Mouse (Mus musculus): ENCODE results near the gene Lrp8. TPM values are rescaled to one million over a fixed set of nuclear protein-coding genes. Genes with fewer than 3 reads are reported as not detected.

Gene Lrp8
- polyA plus RNA-seq, 1 experiment from 2014 or later, result 4.1 TPM

DNA sequence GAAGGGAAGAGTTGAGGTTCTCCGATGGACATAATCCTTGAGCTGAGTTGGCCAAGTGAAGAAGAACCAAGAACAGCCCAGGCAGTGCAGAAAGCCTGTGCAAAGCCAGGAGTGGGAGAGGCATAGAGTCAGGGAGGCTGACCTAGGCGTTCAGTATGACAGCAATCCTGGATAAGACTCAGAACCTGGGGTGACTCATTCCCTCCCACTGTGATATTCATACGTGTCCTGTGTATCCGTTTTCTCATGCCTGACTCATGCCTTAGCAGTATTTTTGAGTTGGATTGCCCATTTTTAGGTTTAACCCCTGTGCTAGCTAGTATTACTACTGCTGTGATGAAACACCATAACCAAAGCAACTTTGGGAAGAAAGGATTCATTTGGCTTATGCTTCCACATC lies 62.8 kb downstream of the Lrp8 start:
- H3K4me3 ChIP-seq (ENCODE audit: low read depth, low read length), result no peak overlapping the region
- WGBS, result 87% methylated on average over 4 of the region's 4 CpGs
- ATAC-seq (ENCODE audit: low read depth) (no peak), DNase-seq (ENCODE audit: low spot score) (no peak)
- no peaks in the 10 kb centered on the region for H3K4me1 ChIP-seq (ENCODE audit: control insufficient read depth, insufficient read depth, low read length)
- H3K27me3 ChIP-seq (replicated peaks; ENCODE audit: control insufficient read depth, insufficient read depth, low read length), result no peaks in the 10 kb centered on the region
- H3K4me2 ChIP-seq (ENCODE audit: low read depth, low read length), result no peak overlapping the region
- H3K27ac ChIP-seq (replicated peaks; ENCODE audit: low read depth, low read length), result no peak overlapping the region
- no peaks in the 10 kb centered on the region for H3K9me3 ChIP-seq (ENCODE audit: control insufficient read depth, low read length)
- H3K36me3 ChIP-seq (ENCODE audit: control insufficient read depth, insufficient read depth, low read length), result no peaks in the 10 kb centered on the region
- no peak overlapping the region for H3K9ac ChIP-seq (ENCODE audit: low read depth, low read length)

- Histone ChIP-seq H3K27me3 (replicated peaks; ENCODE audit: control insufficient read depth, insufficient read depth, low read length) (no peaks in the 10 kb centered on the region), H3K27ac (replicated peaks; ENCODE audit: low read depth, low read length) (peak within 1 kb of the TSS; percentile 79), H3K36me3 (ENCODE audit: control insufficient read depth, insufficient read depth, low read length) (peaks cover 30% of the 10 kb centered on the region), H3K4me2 (ENCODE audit: low read depth, low read length) (peak within 1 kb of the TSS; percentile 66), H3K9ac (ENCODE audit: low read depth, low read length) (peak within 1 kb of the TSS; percentile 84), H3K9me3 (ENCODE audit: control insufficient read depth, low read length) (no peaks in the 10 kb centered on the region), H3K4me1 (ENCODE audit: control insufficient read depth, insufficient read depth, low read length) (peaks cover 4% of the 10 kb centered on the region), H3K4me3 (ENCODE audit: low read depth, low read length) (peak within 1 kb of the TSS; percentile 60)
- 3% methylated on average over 47 of the region's 48 CpGs for WGBS
- DNase-seq (ENCODE audit: low spot score) (peak; percentile 99), ATAC-seq (ENCODE audit: low read depth) (peak; percentile 96)
Measured at GRCm38 (mm10) chr4:107879254-107880050, 77.4 kb downstream of the Lrp8 start, which contains the start of gene Magoh. Magoh (plus strand) TSS chr4:107879755.

- H3K4me1 ChIP-seq (ENCODE audit: control insufficient read depth, insufficient read depth, low read length), result peaks cover 4% of the 10 kb centered on the region
- H3K4me3 ChIP-seq (ENCODE audit: low read depth, low read length), result no peak overlapping the region
- H3K9ac ChIP-seq (ENCODE audit: low read depth, low read length), result no peak overlapping the region
- WGBS, result 95% methylated on average over 1 of the region's 1 CpGs
- H3K9me3 ChIP-seq (ENCODE audit: control insufficient read depth, low read length), result no peaks in the 10 kb centered on the region
- DNase-seq (ENCODE audit: low spot score) (no peak), ATAC-seq (ENCODE audit: low read depth) (no peak)
- H3K4me2 ChIP-seq (ENCODE audit: low read depth, low read length), result no peak overlapping the region
- H3K27me3 ChIP-seq (replicated peaks; ENCODE audit: control insufficient read depth, insufficient read depth, low read length), result no peaks in the 10 kb centered on the region
- H3K27ac ChIP-seq (replicated peaks; ENCODE audit: low read depth, low read length), result no peak overlapping the region
- H3K36me3 ChIP-seq (ENCODE audit: control insufficient read depth, insufficient read depth, low read length), result peaks cover 52% of the 10 kb centered on the region
Measured at GRCm38 (mm10) chr4:107881631-107882030, 79.6 kb downstream of the Lrp8 start.

- Histone ChIP-seq H3K4me1 (ENCODE audit: control insufficient read depth, insufficient read depth, low read length) (peaks cover 9% of the 10 kb centered on the region), H3K27me3 (replicated peaks; ENCODE audit: control insufficient read depth, insufficient read depth, low read length) (no peaks in the 10 kb centered on the region), H3K27ac (replicated peaks; ENCODE audit: low read depth, low read length) (no peak overlapping the region), H3K9ac (ENCODE audit: low read depth, low read length) (no peak overlapping the region), H3K9me3 (ENCODE audit: control insufficient read depth, low read length) (no peaks in the 10 kb centered on the region), H3K36me3 (ENCODE audit: control insufficient read depth, insufficient read depth, low read length) (peaks cover 62% of the 10 kb centered on the region), H3K4me2 (ENCODE audit: low read depth, low read length) (no peak overlapping the region), H3K4me3 (ENCODE audit: low read depth, low read length) (no peak overlapping the region)
- DNase-seq (ENCODE audit: low spot score) (no peak), ATAC-seq (ENCODE audit: low read depth) (no peak)
- WGBS, result 77% methylated on average over 7 of the region's 7 CpGs
Measured at GRCm38 (mm10) chr4:107886371-107886770, 84.3 kb downstream of the Lrp8 start.

DNA sequence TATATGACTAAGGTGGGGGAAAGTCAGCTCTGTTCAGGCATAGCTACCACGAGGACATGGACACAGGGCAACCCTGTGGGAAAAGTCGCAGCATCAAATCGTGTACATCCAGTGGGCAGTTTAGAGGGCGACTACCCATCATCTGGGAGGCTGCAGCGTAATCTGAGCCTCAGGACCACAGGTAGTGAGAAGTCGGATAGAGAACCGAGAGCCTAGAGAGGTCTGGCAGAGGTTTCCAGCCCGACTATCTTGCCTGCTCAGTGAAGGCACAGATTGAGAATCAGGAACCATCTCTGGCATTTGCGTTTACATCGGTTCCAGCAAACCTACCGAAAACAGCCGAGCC lies 87.3 kb downstream of the Lrp8 start:
- Histone ChIP-seq H3K27me3 (replicated peaks; ENCODE audit: control insufficient read depth, insufficient read depth, low read length) (no peaks in the 10 kb centered on the region), H3K36me3 (ENCODE audit: control insufficient read depth, insufficient read depth, low read length) (peaks cover 58% of the 10 kb centered on the region), H3K27ac (replicated peaks; ENCODE audit: low read depth, low read length) (peak overlapping the region; percentile 91), H3K4me3 (ENCODE audit: low read depth, low read length) (peak overlapping the region; percentile 58), H3K9ac (ENCODE audit: low read depth, low read length) (peak overlapping the region; percentile 71), H3K4me1 (ENCODE audit: control insufficient read depth, insufficient read depth, low read length) (peaks cover 9% of the 10 kb centered on the region), H3K9me3 (ENCODE audit: control insufficient read depth, low read length) (no peaks in the 10 kb centered on the region), H3K4me2 (ENCODE audit: low read depth, low read length) (peak overlapping the region; percentile 85)
- peak; percentile 34 for ATAC-seq (ENCODE audit: low read depth)
- WGBS, result 2% methylated on average over 12 of the region's 12 CpGs
- no peak for DNase-seq (ENCODE audit: low spot score)

DNA sequence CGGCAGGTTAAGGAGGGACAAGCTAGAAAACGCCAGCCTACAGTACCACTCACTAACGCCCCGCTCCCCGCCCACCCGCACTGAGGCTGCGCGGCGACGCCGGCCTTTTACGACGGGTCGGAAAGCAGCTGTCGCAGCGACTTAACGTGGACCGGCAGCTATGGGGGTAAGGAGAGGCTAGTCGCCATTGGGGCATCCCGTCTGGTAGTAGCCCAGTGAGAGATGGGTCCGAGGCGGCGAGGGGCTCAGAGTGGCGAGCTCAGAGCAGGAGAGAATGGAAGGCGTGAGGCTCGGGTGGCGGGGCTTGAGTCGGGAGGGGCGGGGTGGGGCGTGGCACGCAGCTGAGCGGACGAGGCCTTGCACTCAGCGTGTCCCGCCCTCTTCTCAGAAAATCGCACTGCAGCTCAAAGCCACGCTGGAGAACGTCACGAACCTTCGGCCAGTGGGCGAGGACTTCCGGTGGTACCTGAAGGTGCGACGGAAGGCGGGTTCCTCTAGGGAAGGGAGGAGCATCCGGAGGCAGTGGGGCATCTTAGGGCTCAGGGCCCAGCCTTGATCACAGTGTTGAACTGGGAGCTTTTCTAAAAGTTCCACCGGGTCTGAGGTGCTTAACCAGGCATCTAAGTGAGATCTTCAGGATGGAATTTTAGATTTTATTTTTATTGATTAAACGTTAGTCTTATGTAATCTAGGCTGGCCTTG lies 87.8 kb downstream of the Lrp8 start, which contains the start of gene 0610037L13Rik:
TSS of gene 0610037L13Rik (plus strand) at position 83 of the 702 bp plus-strand sequence.
- peaks cover 58% of the 10 kb centered on the region for H3K36me3 ChIP-seq (ENCODE audit: control insufficient read depth, insufficient read depth, low read length)
- peak within 1 kb of the TSS; percentile 91 for H3K27ac ChIP-seq (replicated peaks; ENCODE audit: low read depth, low read length)
- DNase-seq (ENCODE audit: low spot score) (peak; percentile 99), ATAC-seq (ENCODE audit: low read depth) (peak; percentile 97)
- WGBS, result under 1% methylated on average over 40 of the region's 48 CpGs
- H3K4me3 ChIP-seq (ENCODE audit: low read depth, low read length), result peak within 1 kb of the TSS; percentile 58
- H3K4me1 ChIP-seq (ENCODE audit: control insufficient read depth, insufficient read depth, low read length), result peaks cover 9% of the 10 kb centered on the region
- H3K27me3 ChIP-seq (replicated peaks; ENCODE audit: control insufficient read depth, insufficient read depth, low read length), result no peaks in the 10 kb centered on the region
- H3K9me3 ChIP-seq (ENCODE audit: control insufficient read depth, low read length), result no peaks in the 10 kb centered on the region
- H3K4me2 ChIP-seq (ENCODE audit: low read depth, low read length), result peak within 1 kb of the TSS; percentile 85
- peak within 1 kb of the TSS; percentile 71 for H3K9ac ChIP-seq (ENCODE audit: low read depth, low read length)

DNA sequence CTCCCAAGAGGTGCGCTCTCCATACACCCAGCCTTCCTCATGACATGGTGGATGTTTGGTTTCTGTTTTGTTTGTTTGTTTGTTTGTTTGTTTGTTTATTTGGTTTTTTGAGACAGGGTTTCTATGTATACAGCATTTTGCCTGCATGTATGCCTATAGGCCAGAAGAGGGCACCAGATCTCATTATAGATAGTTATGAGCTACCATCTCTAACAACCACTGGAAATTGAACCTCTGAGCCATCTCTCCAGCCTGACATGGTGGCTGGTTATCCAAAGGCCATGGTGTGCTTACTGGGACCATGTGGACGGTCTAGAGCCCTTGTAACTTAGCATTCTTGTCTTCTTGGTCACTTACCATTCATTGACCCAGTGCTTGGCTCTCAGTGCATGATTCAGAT lies 90.6 kb downstream of the Lrp8 start:
- Histone ChIP-seq H3K27me3 (replicated peaks; ENCODE audit: control insufficient read depth, insufficient read depth, low read length) (no peaks in the 10 kb centered on the region), H3K4me1 (ENCODE audit: control insufficient read depth, insufficient read depth, low read length) (peaks cover 9% of the 10 kb centered on the region), H3K4me3 (ENCODE audit: low read depth, low read length) (no peak overlapping the region), H3K36me3 (ENCODE audit: control insufficient read depth, insufficient read depth, low read length) (peaks cover 59% of the 10 kb centered on the region), H3K4me2 (ENCODE audit: low read depth, low read length) (no peak overlapping the region), H3K27ac (replicated peaks; ENCODE audit: low read depth, low read length) (no peak overlapping the region), H3K9me3 (ENCODE audit: control insufficient read depth, low read length) (no peaks in the 10 kb centered on the region), H3K9ac (ENCODE audit: low read depth, low read length) (no peak overlapping the region)
- ATAC-seq (ENCODE audit: low read depth), result no peak
- peak; percentile 45 for DNase-seq (ENCODE audit: low spot score)
- WGBS, result 61% methylated on average over 2 of the region's 2 CpGs

GRCm38 (mm10) chr4:107899211-107899927 lies 97.3 kb downstream of the Lrp8 start:
- H3K36me3 ChIP-seq (ENCODE audit: control insufficient read depth, insufficient read depth, low read length), result peaks cover 62% of the 10 kb centered on the region
- no peak overlapping the region for H3K9ac ChIP-seq (ENCODE audit: low read depth, low read length)
- ATAC-seq (ENCODE audit: low read depth), result no peak

More at GRCm38 (mm10) chr4:107899211-107899927, 97.3 kb downstream of the Lrp8 start:
- H3K4me1 ChIP-seq (ENCODE audit: control insufficient read depth, insufficient read depth, low read length), result no peaks in the 10 kb centered on the region
- no peak overlapping the region for H3K27ac ChIP-seq (replicated peaks; ENCODE audit: low read depth, low read length)
- no peak overlapping the region for H3K4me3 ChIP-seq (ENCODE audit: low read depth, low read length)
- DNase-seq (ENCODE audit: low spot score), result no peak
- H3K27me3 ChIP-seq (replicated peaks; ENCODE audit: control insufficient read depth, insufficient read depth, low read length), result no peaks in the 10 kb centered on the region
- no peaks in the 10 kb centered on the region for H3K9me3 ChIP-seq (ENCODE audit: control insufficient read depth, low read length)
- WGBS, result 92% methylated on average over 5 of the region's 5 CpGs
- H3K4me2 ChIP-seq (ENCODE audit: low read depth, low read length), result no peak overlapping the region
